Mouse (Mus musculus) liver, embryonic 13.5 days (tissue): ENCODE measurements at regions not wholly inside any gene's neighbourhood (a gene's known extent, or its start where the extent isn't known, plus 50 kb on each side); places are given as distances from the start of the nearest gene placed in this dataset.

Experiments used
- ATAC-seq: fragments of 200-750 bp; cut with Nextera tagmentation; 2 replicates; pipeline ENCODE4 v1.8.0; 2017; ENCODE audit warnings: low read depth, mild to moderate bottlenecking, moderate number of reproducible peaks, moderate library complexity
- DNase-seq: peaks from one replicate; pipeline ENCODE4 v3.0.0; 2022
- H3K27ac ChIP-seq: fragments of 300-500 bp; sonication (generic); 2 replicates; pipeline ENCODE4 v1.5.1; 2015; ENCODE audit warnings: moderate library complexity, mild to moderate bottlenecking, inconsistent platforms
- H3K27me3 ChIP-seq: fragments of 300-500 bp; sonication (generic); 2 replicates; pipeline ENCODE4 v1.6.1; 2015; ENCODE audit warnings: mild to moderate bottlenecking, inconsistent platforms
- H3K36me3 ChIP-seq: fragments of 300-500 bp; sonication (generic); 2 replicates; pipeline ENCODE4 v1.6.1; 2015; ENCODE audit warnings: mild to moderate bottlenecking, inconsistent platforms
- H3K4me1 ChIP-seq: fragments of 300-500 bp; sonication (generic); replicated peaks from 2 replicates; pipeline ENCODE4 v1.6.1; 2015; ENCODE audit warnings: inconsistent platforms
- H3K4me2 ChIP-seq: fragments of 300-500 bp; sonication (generic); 2 replicates; pipeline ENCODE4 v1.6.1; 2015; ENCODE audit warnings: inconsistent platforms, mild to moderate bottlenecking, moderate library complexity
- H3K4me3 ChIP-seq: fragments of 300-500 bp; sonication (generic); replicated peaks from 2 replicates; pipeline ENCODE4 v1.5.1; 2015; ENCODE audit warnings: mild to moderate bottlenecking, inconsistent platforms
- H3K9ac ChIP-seq: fragments of 300-500 bp; sonication (generic); 2 replicates; pipeline ENCODE4 v1.6.1; 2015; ENCODE audit warnings: mild to moderate bottlenecking, inconsistent platforms
- H3K9me3 ChIP-seq: fragments of 300-500 bp; sonication (generic); replicated peaks from 2 replicates; pipeline ENCODE4 v1.6.1; 2016; ENCODE audit warnings: inconsistent platforms
- WGBS: fragments of 180-500 bp; shearing (Covaris S2); methylation state at CpG from one replicate; pipeline ENCODE4 v1.1.7; 2015; ENCODE audit not compliant: insufficient replicate concordance; 5-methylcytosine and 5-hydroxymethylcytosine counted together

DNA sequence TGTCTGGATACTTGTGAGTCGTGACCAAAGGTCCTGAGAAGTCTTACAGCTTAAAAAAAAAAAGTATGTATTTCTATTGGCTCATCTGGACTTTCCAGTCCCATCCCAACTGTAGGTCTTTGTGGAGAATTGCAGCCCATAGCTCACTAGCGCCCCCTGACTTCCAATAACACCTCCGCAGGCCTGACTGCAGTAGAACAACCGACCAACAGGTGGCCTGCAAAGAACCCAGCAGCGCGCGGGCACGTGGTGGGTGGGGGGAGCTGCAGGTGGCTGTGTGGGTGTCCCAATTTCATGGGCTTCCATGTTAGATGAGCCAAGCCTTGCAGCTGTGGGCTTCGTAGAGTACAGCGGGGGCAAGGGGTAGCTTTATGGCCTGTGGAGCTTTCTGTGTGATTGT lies 178.7 kb upstream of the Spdye4c start:
- no peak for ATAC-seq
- Histone ChIP-seq H3K9me3 (no peaks in the 10 kb centered on the region), H3K4me3 (no peak overlapping the region), H3K9ac (no peak overlapping the region), H3K4me1 (peaks cover 7% of the 10 kb centered on the region), H3K4me2 (no peak overlapping the region), H3K36me3 (no peaks in the 10 kb centered on the region), H3K27ac (no peak overlapping the region), H3K27me3 (no peaks in the 10 kb centered on the region)
- DNase-seq, result peak; percentile 35
- WGBS, result 12% methylated on average over 10 of the region's 10 CpGs

DNA sequence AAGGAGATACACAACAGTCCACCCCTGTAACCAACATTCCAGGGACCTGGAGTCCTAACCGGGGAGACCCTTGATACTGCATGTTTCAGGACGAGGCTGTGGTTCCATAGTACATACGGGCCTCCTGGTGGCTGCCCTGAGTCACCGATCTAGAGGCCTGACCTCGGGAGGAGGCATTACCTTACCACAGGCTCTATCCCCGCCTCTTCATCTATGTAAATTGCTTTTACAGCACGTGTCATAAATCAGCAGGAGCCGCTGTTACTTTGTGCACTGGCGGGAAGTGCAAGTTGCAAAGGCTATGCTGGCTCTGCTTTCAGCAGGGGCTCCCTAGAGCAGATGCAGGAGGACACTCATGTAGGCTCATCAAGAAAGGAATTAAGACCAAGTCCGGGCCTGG lies 178.0 kb upstream of the Spdye4c start:
- peaks cover 7% of the 10 kb centered on the region for H3K4me1 ChIP-seq
- no peaks in the 10 kb centered on the region for H3K9me3 ChIP-seq
- H3K27me3 ChIP-seq, result no peaks in the 10 kb centered on the region
- no peak overlapping the region for H3K4me3 ChIP-seq
- H3K4me2 ChIP-seq, result no peak overlapping the region
- H3K36me3 ChIP-seq, result no peaks in the 10 kb centered on the region
- H3K27ac ChIP-seq, result no peak overlapping the region
- DNase-seq, result no peak
- no peak overlapping the region for H3K9ac ChIP-seq
- 27% methylated on average over 10 of the region's 10 CpGs for WGBS
- no peak for ATAC-seq

DNA sequence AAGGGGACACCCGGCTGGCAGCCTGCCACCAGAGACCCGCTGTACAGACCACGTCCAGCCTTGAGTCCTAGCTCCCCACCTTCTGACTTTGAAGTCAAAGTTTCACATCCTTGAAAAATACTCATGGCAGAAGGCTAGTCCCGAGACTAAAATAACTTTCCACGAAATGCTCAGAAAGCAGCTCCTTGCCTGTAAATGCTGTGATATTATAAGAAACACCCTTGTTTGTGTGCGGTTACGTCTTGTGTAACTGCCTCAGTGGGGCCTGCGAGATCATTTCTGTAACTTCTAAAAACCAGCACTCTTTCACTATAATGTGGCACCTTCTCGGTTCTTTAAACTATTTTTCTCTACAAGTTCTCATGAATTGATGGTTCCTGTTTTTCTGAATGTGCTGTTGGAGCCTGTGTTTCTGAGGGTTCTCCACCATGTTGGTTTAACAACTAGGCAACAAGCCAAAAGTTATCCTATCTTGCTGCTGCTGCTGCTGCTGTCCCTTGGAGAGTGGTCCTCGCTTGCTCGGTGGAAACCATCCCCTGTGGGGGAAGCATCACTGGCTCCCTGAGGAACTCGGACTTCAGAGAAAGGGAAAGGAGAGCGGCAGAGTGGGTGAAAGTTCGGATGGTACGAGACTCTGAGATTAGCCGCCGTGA lies 176.3 kb upstream of the Spdye4c start:
- no peak for DNase-seq
- H3K36me3 ChIP-seq, result no peaks in the 10 kb centered on the region
- H3K27ac ChIP-seq, result no peak overlapping the region
- no peak overlapping the region for H3K4me3 ChIP-seq
- H3K4me1 ChIP-seq, result peaks cover 20% of the 10 kb centered on the region
- 70% methylated on average over 17 of the region's 17 CpGs for WGBS
- H3K4me2 ChIP-seq, result no peak overlapping the region
- H3K27me3 ChIP-seq, result no peaks in the 10 kb centered on the region
- ATAC-seq, result no peak
- H3K9me3 ChIP-seq, result no peaks in the 10 kb centered on the region
- H3K9ac ChIP-seq, result no peak overlapping the region

DNA sequence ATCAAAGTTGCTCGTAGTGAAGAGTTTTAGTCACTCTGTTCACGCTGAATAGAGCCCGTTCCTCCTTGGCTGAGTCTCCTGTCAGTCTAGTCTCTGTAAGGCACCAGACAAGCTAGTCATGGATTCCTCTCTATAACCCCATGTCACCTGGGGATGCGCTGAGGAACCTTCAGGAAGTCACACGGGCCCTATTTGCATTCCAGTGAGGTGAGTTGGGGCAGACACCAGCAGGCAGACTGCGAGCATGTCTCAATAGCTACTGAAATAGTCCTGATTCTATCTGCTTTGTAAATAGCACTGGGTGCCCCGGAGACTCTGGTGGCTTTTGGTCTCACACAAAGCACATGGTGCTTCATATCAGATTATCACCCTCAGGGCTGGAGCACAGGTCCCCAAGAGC lies 174.6 kb upstream of the Spdye4c start:
- DNase-seq (no peak), ATAC-seq (no peak)
- WGBS, result 55% methylated on average over 7 of the region's 7 CpGs
- H3K9me3 ChIP-seq, result no peaks in the 10 kb centered on the region
- no peaks in the 10 kb centered on the region for H3K36me3 ChIP-seq
- no peak overlapping the region for H3K4me3 ChIP-seq
- H3K9ac ChIP-seq, result no peak overlapping the region
- no peak overlapping the region for H3K4me2 ChIP-seq
- H3K27me3 ChIP-seq, result no peaks in the 10 kb centered on the region
- H3K4me1 ChIP-seq, result peaks cover 30% of the 10 kb centered on the region
- H3K27ac ChIP-seq, result no peak overlapping the region

DNA sequence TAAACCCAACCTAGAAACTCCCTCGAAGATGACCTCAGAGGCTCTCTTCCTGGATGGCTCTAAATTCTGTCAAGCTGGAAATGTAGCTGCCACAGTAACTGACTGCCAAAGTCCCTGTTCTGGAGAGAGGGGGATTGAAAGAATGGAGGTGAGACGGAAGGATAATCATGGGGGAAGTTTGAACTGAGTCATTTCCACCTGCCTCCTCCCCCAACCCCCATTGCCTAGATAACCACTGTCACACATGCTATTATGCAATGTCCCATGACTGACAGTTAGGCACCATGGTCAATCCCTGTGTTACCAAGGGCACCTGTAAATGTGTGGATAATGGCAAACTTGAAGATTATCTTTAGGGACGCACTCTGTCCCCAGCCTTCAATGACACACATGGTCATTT lies 172.0 kb upstream of the Spdye4c start:
- Histone ChIP-seq H3K4me1 (peaks cover 23% of the 10 kb centered on the region), H3K27ac (no peak overlapping the region), H3K9ac (no peak overlapping the region), H3K9me3 (no peaks in the 10 kb centered on the region), H3K4me3 (no peak overlapping the region), H3K27me3 (no peaks in the 10 kb centered on the region), H3K4me2 (no peak overlapping the region), H3K36me3 (no peaks in the 10 kb centered on the region)
- WGBS, result 39% methylated on average over 3 of the region's 3 CpGs
- ATAC-seq (no peak), DNase-seq (no peak)

DNA sequence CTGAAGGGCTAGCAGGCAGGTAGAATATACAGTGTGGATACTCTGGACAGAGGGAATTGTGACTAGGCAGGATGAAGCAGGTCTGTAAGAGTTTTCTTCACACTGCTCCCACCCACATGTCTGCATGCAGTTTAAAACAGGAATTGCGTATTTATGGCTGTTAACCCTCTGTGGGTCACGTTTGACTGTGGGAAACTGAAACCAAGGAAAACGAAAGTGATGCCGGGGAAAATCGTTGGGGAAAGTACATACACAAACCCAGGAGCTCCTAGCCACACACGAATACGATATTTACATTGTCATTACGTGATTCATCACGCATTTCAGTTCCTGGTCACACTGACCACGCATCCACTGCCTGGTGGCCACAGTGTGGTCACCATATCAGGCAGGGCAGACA lies 170.6 kb upstream of the Spdye4c start:
- H3K4me2 ChIP-seq, result no peak overlapping the region
- H3K27ac ChIP-seq, result no peak overlapping the region
- 48% methylated on average over 10 of the region's 10 CpGs for WGBS
- ATAC-seq (no peak), DNase-seq (no peak)
- no peaks in the 10 kb centered on the region for H3K9me3 ChIP-seq
- no peak overlapping the region for H3K9ac ChIP-seq
- H3K36me3 ChIP-seq, result no peaks in the 10 kb centered on the region
- H3K27me3 ChIP-seq, result no peaks in the 10 kb centered on the region
- peaks cover 30% of the 10 kb centered on the region for H3K4me1 ChIP-seq
- no peak overlapping the region for H3K4me3 ChIP-seq

DNA sequence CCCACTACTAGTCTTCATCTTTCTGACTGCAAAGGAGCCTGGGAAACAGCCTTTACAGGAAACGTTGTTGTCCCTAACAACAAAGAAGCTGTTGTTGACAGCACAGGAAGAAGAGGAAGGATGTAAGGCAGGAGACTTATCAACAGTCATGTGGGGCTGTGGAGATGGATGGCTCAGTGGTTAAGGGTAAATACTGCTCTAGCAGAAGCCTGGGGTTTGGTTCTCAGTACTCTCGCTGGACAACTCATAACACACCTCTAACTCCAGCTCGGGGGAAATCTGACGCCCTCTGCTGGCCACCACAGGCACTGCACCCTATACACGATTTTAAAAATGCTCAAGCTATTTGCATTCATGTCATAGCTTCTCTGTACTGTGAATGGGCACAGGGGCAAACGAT lies 168.3 kb upstream of the Spdye4c start:
- ATAC-seq (no peak), DNase-seq (no peak)
- Histone ChIP-seq H3K36me3 (no peaks in the 10 kb centered on the region), H3K4me1 (peaks cover 41% of the 10 kb centered on the region), H3K9ac (no peak overlapping the region), H3K27ac (no peak overlapping the region), H3K4me3 (no peak overlapping the region), H3K27me3 (no peaks in the 10 kb centered on the region), H3K4me2 (no peak overlapping the region), H3K9me3 (no peaks in the 10 kb centered on the region)
- 23% methylated on average over 6 of the region's 6 CpGs for WGBS

DNA sequence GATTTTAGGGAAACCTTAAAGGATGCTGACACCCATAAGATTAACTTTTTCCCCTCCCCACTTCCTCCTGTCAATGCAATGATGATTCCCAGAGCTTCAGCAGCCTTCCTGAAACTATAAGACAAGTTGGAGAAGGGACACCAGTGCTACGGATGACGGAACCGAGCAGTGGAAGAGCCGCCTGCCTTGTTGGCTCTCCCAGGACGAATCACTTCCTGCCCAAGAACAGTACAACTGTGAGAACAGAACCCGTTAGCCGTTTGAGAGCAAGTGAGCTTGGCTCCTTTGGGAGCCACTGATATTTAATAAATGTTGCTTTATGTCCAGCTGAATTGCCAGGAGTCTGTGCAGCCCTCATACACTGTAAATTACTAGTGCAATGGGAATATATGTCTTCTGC lies 166.8 kb upstream of the Spdye4c start:
- Histone ChIP-seq H3K9me3 (no peaks in the 10 kb centered on the region), H3K27ac (no peak overlapping the region), H3K4me2 (no peak overlapping the region), H3K9ac (no peak overlapping the region), H3K4me1 (peaks cover 47% of the 10 kb centered on the region), H3K27me3 (peaks cover 12% of the 10 kb centered on the region), H3K36me3 (no peaks in the 10 kb centered on the region), H3K4me3 (no peak overlapping the region)
- ATAC-seq, result no peak
- 44% methylated on average over 7 of the region's 7 CpGs for WGBS
- no peak for DNase-seq

DNA sequence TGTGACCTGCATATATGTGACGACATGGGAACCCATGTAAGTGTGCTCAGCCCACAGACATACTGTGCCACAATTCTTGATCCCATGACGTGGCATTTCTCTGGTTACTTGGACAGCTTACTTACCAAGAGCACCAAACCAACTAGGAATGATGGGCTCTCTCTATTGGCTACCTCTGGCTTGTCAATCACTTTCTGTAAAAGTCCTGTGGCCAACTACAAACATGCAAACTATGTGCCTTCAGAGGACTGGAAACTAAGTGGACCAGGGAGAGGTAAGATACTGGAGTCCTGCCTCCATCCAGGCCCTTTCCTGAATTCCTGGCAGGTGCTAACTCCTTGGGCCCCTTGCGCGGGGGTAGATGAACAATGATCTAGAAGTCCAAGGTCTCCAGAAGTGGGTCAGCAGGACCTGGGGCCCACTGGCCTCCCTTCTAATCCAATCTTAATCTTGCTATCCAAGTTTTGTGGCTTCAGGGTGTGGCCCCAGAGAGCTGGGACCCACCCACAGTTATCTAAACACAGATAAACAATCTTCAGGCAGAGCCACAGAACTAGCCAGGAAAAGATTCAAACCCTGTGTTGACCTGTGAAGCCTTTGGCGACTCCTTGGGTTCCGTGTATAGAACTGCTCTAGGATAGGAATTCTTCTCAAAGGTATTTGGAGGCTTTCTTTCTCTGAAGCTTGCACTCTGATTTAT lies 163.7 kb upstream of the Spdye4c start:
- peaks cover 12% of the 10 kb centered on the region for H3K27me3 ChIP-seq
- H3K36me3 ChIP-seq, result no peaks in the 10 kb centered on the region
- H3K9ac ChIP-seq, result no peak overlapping the region
- H3K4me1 ChIP-seq, result peaks cover 39% of the 10 kb centered on the region
- no peak for ATAC-seq
- H3K4me2 ChIP-seq, result peak overlapping the region; percentile 57
- 52% methylated on average over 6 of the region's 6 CpGs for WGBS
- H3K27ac ChIP-seq, result no peak overlapping the region
- H3K9me3 ChIP-seq, result no peaks in the 10 kb centered on the region
- no peak for DNase-seq
- peak overlapping the region; percentile 35 for H3K4me3 ChIP-seq

DNA sequence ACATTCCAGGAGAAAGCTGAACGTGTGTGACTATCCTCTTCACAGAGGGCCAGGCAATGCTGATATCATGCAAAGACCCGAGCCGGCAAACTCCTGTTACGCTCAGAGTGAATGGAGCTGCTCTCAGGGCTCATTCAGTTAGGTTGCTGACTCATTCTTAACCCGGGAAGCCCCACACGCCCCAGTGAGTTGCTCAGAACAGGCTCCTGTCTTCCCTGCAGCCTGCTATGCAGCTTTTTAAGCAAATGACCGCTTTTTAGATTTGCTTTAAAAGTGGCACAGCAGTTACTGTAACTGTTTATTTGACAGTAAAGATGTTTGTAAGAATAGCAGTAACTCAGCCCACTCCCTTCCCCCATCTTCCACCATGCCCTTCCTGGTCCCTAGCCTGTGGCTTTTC lies 162.9 kb upstream of the Spdye4c start:
- Histone ChIP-seq H3K36me3 (no peaks in the 10 kb centered on the region), H3K27ac (peak overlapping the region; percentile 75), H3K4me1 (peaks cover 39% of the 10 kb centered on the region), H3K4me3 (peak overlapping the region; percentile 35), H3K4me2 (peak overlapping the region; percentile 57), H3K27me3 (peaks cover 12% of the 10 kb centered on the region), H3K9ac (peak overlapping the region; percentile 37), H3K9me3 (no peaks in the 10 kb centered on the region)
- WGBS, result 2% methylated on average over 7 of the region's 7 CpGs
- peak; percentile 70 for ATAC-seq
- peak; percentile 17 for DNase-seq

DNA sequence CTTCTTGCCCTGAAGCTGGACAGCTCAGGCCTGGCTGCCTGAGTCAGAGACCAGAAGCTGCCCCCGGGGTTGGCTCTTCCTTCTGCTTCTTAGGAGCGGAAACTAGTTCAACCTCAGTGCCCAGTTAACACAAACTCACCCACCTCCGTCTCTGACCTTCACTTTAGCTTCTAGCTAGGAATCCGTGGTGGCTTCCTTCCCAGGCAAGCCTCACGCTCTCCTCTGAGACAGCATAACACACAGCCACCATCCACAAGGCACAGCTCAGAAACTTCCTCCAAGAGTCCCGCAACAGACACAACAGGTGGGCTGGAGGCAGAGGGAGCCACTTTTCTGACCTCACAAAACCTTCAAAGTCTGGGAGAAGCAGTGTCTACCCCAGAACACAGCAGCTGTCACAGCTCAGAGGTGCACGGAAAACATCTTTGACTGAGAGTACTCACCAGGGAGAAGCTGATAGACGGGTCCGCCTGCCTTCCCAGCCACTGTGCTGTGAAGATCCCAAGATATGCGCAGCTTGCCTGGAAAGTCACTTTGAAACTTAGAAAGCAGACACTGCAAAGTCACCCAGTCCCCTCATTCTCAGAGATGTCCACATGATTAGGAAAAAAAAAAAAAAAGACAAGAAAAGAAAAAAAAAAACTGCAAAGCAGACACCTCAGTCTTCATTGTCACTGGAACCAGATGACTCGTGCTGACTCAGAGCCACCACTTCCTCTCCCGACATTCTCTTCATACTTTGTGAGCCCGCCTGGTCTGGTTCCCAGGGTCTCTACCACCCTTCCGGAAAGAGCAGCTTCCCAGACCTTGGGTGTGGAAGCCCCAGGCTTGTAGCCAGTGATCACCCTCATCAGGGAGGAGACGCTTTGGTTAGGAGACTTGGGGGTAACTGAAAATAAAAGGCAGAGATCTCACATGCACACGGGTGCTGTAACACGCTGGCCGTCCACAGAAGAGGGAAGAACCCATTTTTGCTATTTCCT lies 162.1 kb upstream of the Spdye4c start:
- Histone ChIP-seq H3K4me2 (peak overlapping the region; percentile 57), H3K4me1 (peaks cover 39% of the 10 kb centered on the region), H3K4me3 (peak overlapping the region; percentile 35), H3K27ac (peak overlapping the region; percentile 75), H3K9me3 (no peaks in the 10 kb centered on the region), H3K9ac (peak overlapping the region; percentile 37), H3K36me3 (no peaks in the 10 kb centered on the region), H3K27me3 (peaks cover 12% of the 10 kb centered on the region)
- DNase-seq (no peak), ATAC-seq (no peak)
- WGBS, result 7% methylated on average over 18 of the region's 18 CpGs
